Mouse (Mus musculus): Measurements from ENCODE around the gene Hormad2. TPM values are rescaled to one million over a fixed set of nuclear protein-coding genes. Genes with fewer than 3 reads are reported as not detected.

The Hormad2 gene
- polyA plus RNA-seq, 1 experiment from 2014 or later = 0.20 TPM

DNA sequence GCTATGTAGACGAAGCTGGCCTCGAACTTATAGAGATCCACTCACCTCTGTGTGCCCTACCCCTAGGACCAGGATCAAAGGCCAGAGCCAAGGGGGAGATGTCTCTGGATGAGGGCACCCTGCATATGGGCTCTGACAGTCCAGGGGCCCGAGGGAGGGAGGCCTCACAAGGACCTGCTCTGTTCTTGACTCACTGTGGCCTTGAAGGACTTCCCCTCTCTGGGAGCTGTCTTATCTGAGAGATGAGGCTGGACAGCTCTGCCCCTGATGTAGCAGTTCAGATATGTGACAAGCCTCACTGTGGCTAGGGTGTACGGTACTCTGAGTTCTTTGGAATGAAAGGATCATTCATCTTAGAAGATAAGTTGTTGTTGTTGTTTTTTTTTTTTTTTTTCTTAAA is 131.3 kb downstream of the Hormad2 start:
- Histone ChIP-seq H3K36me3 (ENCODE audit: control insufficient read depth, insufficient read depth, low read length) (no peaks in the 10 kb centered on the region), H3K27ac (ENCODE audit: low read length) (no peak overlapping the region), H3K27me3 (ENCODE audit: control insufficient read depth, insufficient read depth, low read length) (no peaks in the 10 kb centered on the region), H3K9me3 (ENCODE audit: control insufficient read depth, low read depth, low read length) (no peaks in the 10 kb centered on the region), H3K4me1 (ENCODE audit: control insufficient read depth, insufficient read depth, low read length) (peaks cover 7% of the 10 kb centered on the region), H3K4me3 (ENCODE audit: low read depth, low read length) (no peak overlapping the region), H3K4me2 (replicated peaks; ENCODE audit: low read depth, low read length) (no peak overlapping the region), H3K9ac (replicated peaks; ENCODE audit: low read depth, low read length) (no peak overlapping the region)
- WGBS = 80% methylated on average over 4 of the region's 4 CpGs
- ATAC-seq (ENCODE audit: insufficient number of reproducible peaks, insufficient read depth, low FRiP score, low read depth) = no peak

DNA sequence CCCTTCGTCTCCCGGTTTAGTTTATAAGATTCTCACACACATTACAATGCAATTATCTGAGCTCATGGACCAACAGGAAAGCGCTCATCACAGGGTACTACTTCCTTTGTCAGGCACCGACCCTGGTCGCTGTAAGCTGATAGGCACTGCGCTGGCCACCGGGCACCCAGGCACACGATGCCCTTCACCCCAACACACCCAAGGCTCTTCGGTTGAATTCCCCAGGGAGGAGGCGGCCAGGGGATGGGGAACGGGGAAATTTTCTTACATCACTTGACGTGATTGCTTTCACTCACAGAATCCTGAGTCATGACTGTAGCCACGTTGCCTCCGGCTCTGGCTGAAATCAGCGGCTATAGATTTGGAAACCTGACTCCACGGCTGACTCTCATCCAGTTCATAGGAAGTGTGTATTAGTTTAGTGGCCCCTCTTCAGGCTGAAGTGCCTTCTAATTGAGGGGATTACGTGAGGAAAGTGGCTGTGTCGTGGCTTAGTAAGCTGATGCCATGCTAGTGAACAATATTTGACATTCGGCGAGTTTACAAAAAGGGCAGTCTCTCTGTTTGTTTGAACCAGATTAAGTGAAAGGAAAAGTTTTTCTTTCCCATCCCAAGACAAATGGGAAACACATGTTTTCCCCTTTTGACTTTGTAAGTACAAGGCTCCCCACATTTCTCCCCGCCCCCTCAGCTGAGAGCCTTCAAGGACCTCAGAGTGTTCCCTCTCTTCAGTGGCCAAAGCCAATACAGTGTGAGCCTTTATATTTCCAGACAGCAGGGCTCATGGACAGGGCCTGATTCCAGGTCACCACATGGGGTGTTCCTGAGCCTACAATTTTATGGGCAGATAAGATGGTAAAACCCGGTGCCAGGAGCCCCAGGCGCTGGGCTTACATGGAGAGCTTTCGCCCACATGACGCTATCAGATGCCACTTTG is 132.1 kb downstream of the Hormad2 start:
- H3K36me3 ChIP-seq (ENCODE audit: control insufficient read depth, insufficient read depth, low read length) = no peaks in the 10 kb centered on the region
- H3K4me1 ChIP-seq (ENCODE audit: control insufficient read depth, insufficient read depth, low read length) = peaks cover 7% of the 10 kb centered on the region
- H3K27me3 ChIP-seq (ENCODE audit: control insufficient read depth, insufficient read depth, low read length) = no peaks in the 10 kb centered on the region
- no peak overlapping the region for H3K4me2 ChIP-seq (replicated peaks; ENCODE audit: low read depth, low read length)
- 32% methylated on average over 25 of the region's 25 CpGs for WGBS
- peak overlapping the region; percentile 62 for H3K27ac ChIP-seq (ENCODE audit: low read length)
- no peaks in the 10 kb centered on the region for H3K9me3 ChIP-seq (ENCODE audit: control insufficient read depth, low read depth, low read length)
- no peak for ATAC-seq (ENCODE audit: insufficient number of reproducible peaks, insufficient read depth, low FRiP score, low read depth)
- no peak overlapping the region for H3K4me3 ChIP-seq (ENCODE audit: low read depth, low read length)
- no peak overlapping the region for H3K9ac ChIP-seq (replicated peaks; ENCODE audit: low read depth, low read length)

DNA sequence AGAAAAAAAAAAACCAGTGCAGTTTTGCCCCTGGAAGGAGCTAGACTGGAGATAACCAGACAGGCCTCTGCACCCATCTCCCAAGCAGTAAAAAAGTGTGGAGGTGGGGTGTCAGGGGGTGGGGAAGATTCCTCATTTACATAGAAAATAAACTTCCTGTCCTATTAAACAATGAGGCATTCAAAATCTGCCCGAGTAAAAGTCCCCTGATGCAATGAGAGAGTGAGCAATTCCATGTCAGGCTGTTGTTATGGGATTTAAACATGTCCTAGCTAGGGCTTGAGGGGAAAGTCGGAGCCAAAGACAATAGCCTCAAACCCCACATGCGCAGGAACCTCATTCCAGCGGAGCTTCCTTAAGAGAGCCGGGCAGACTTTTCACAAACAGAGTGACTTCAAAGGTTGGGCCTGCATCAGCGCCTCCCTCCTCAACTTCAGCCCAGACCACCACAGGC is 132.8 kb downstream of the Hormad2 start:
- Histone ChIP-seq H3K27ac (ENCODE audit: low read length) (peak overlapping the region; percentile 62), H3K4me1 (ENCODE audit: control insufficient read depth, insufficient read depth, low read length) (peaks cover 8% of the 10 kb centered on the region), H3K9ac (replicated peaks; ENCODE audit: low read depth, low read length) (no peak overlapping the region), H3K36me3 (ENCODE audit: control insufficient read depth, insufficient read depth, low read length) (no peaks in the 10 kb centered on the region), H3K27me3 (ENCODE audit: control insufficient read depth, insufficient read depth, low read length) (no peaks in the 10 kb centered on the region), H3K4me3 (ENCODE audit: low read depth, low read length) (no peak overlapping the region), H3K9me3 (ENCODE audit: control insufficient read depth, low read depth, low read length) (no peaks in the 10 kb centered on the region), H3K4me2 (replicated peaks; ENCODE audit: low read depth, low read length) (no peak overlapping the region)
- ATAC-seq (ENCODE audit: insufficient number of reproducible peaks, insufficient read depth, low FRiP score, low read depth) = no peak
- 14% methylated on average over 6 of the region's 6 CpGs for WGBS

DNA sequence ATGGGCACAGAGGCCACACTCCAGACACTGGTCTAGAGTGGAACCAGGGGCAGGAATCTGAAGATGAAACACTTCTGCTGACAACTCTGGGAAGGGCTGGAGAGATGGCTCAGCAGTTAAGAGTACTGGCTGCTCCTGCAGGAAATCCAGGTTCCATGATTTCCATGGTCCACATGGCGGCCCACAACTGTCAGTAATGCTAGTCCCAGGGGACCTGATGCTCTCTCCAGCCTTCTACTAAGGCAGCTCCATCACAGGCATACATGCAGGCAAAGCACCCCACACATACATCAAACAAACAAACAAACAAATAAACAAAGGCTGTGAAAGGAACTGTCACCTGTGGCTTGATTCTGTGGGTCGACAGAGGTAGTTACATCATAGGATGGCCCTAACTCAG is 134.8 kb downstream of the Hormad2 start:
- H3K4me1 ChIP-seq (ENCODE audit: control insufficient read depth, insufficient read depth, low read length) = peaks cover 11% of the 10 kb centered on the region
- 54% methylated on average over 2 of the region's 2 CpGs for WGBS
- no peak overlapping the region for H3K4me2 ChIP-seq (replicated peaks; ENCODE audit: low read depth, low read length)
- no peak for ATAC-seq (ENCODE audit: insufficient number of reproducible peaks, insufficient read depth, low FRiP score, low read depth)
- no peaks in the 10 kb centered on the region for H3K27me3 ChIP-seq (ENCODE audit: control insufficient read depth, insufficient read depth, low read length)
- H3K4me3 ChIP-seq (ENCODE audit: low read depth, low read length) = no peak overlapping the region
- H3K9me3 ChIP-seq (ENCODE audit: control insufficient read depth, low read depth, low read length) = no peaks in the 10 kb centered on the region
- H3K27ac ChIP-seq (ENCODE audit: low read length) = no peak overlapping the region
- no peak overlapping the region for H3K9ac ChIP-seq (replicated peaks; ENCODE audit: low read depth, low read length)
- no peaks in the 10 kb centered on the region for H3K36me3 ChIP-seq (ENCODE audit: control insufficient read depth, insufficient read depth, low read length)

DNA sequence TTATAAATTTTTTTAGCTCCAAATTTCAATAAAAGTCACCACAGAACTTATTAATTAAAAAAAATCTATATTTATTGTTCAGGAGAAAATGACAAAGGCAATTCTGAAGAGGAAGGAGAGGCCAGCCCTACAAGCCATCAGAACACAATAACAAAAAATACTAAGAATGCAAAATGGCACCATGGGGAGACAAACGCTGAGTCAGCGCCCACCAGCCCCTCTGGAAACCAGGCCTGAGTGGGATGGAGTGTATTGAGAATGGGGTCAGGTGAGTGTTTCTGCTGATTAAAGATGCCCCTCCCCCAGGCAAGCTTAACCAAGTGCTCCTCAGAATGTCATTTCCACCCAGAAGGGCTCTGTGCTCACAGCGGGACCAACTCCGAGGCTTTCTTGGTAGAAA is 135.8 kb downstream of the Hormad2 start:
- Histone ChIP-seq H3K36me3 (ENCODE audit: control insufficient read depth, insufficient read depth, low read length) (no peaks in the 10 kb centered on the region), H3K27ac (ENCODE audit: low read length) (no peak overlapping the region), H3K9me3 (ENCODE audit: control insufficient read depth, low read depth, low read length) (no peaks in the 10 kb centered on the region), H3K4me1 (ENCODE audit: control insufficient read depth, insufficient read depth, low read length) (peaks cover 11% of the 10 kb centered on the region), H3K4me3 (ENCODE audit: low read depth, low read length) (no peak overlapping the region), H3K4me2 (replicated peaks; ENCODE audit: low read depth, low read length) (no peak overlapping the region), H3K27me3 (ENCODE audit: control insufficient read depth, insufficient read depth, low read length) (no peaks in the 10 kb centered on the region), H3K9ac (replicated peaks; ENCODE audit: low read depth, low read length) (no peak overlapping the region)
- WGBS = 95% methylated on average over 4 of the region's 4 CpGs
- no peak for ATAC-seq (ENCODE audit: insufficient number of reproducible peaks, insufficient read depth, low FRiP score, low read depth)

DNA sequence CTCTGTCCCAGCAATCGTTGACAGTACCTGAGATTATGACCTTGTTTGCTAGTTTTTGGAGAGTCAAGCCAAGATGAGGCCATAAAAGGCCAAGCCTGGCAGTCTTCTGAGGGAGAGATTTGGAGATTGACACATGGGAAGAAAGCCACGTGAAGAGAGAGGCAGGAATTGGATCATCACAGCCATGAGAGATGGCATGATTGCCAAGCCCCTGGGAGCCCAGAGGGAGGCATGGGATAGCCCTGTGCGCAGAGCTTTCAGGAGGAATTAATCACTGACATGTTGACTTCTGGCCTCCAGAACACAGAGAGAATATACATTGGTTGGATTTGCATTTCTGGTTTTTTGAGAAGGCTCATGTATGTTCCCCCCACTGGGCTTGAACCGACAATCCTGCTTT is 136.7 kb downstream of the Hormad2 start:
- no peak overlapping the region for H3K27ac ChIP-seq (ENCODE audit: low read length)
- H3K4me1 ChIP-seq (ENCODE audit: control insufficient read depth, insufficient read depth, low read length) = peaks cover 11% of the 10 kb centered on the region
- H3K4me3 ChIP-seq (ENCODE audit: low read depth, low read length) = no peak overlapping the region
- no peak for ATAC-seq (ENCODE audit: insufficient number of reproducible peaks, insufficient read depth, low FRiP score, low read depth)
- WGBS = 79% methylated on average over 4 of the region's 4 CpGs
- H3K36me3 ChIP-seq (ENCODE audit: control insufficient read depth, insufficient read depth, low read length) = no peaks in the 10 kb centered on the region
- H3K27me3 ChIP-seq (ENCODE audit: control insufficient read depth, insufficient read depth, low read length) = no peaks in the 10 kb centered on the region
- H3K4me2 ChIP-seq (replicated peaks; ENCODE audit: low read depth, low read length) = no peak overlapping the region
- H3K9me3 ChIP-seq (ENCODE audit: control insufficient read depth, low read depth, low read length) = no peaks in the 10 kb centered on the region
- H3K9ac ChIP-seq (replicated peaks; ENCODE audit: low read depth, low read length) = no peak overlapping the region

DNA sequence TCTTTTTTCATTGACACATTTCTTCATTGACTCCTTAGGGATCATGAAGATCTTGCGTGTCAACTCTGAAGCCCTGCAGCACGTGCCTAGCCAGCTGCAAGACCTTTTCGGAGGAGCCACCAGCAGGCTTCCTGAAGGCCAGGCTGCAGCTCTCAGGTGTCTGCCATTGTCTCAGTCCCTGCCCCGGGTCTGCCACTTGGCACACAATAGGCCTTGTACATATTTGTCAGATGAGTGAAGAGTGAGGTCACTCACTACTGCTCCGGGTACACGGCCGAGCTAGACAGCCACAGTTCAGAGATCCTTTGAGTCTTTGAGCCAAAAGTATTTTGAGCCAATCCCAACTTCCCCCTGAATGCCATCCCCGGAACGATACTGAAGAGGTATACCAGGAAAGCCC is 137.9 kb downstream of the Hormad2 start:
- no peaks in the 10 kb centered on the region for H3K36me3 ChIP-seq (ENCODE audit: control insufficient read depth, insufficient read depth, low read length)
- H3K27ac ChIP-seq (ENCODE audit: low read length) = no peak overlapping the region; the same call in 1 of the 2 replicates
- ATAC-seq (ENCODE audit: insufficient number of reproducible peaks, insufficient read depth, low FRiP score, low read depth) = no peak
- no peak overlapping the region for H3K4me3 ChIP-seq (ENCODE audit: low read depth, low read length)
- H3K9ac ChIP-seq (replicated peaks; ENCODE audit: low read depth, low read length) = no peak overlapping the region
- peaks cover 3% of the 10 kb centered on the region; the same call in 1 of the 2 replicates for H3K4me1 ChIP-seq (ENCODE audit: control insufficient read depth, insufficient read depth, low read length)
- no peaks in the 10 kb centered on the region for H3K27me3 ChIP-seq (ENCODE audit: control insufficient read depth, insufficient read depth, low read length)
- 57% methylated on average over 9 of the region's 9 CpGs for WGBS
- H3K4me2 ChIP-seq (replicated peaks; ENCODE audit: low read depth, low read length) = no peak overlapping the region
- H3K9me3 ChIP-seq (ENCODE audit: control insufficient read depth, low read depth, low read length) = no peaks in the 10 kb centered on the region

DNA sequence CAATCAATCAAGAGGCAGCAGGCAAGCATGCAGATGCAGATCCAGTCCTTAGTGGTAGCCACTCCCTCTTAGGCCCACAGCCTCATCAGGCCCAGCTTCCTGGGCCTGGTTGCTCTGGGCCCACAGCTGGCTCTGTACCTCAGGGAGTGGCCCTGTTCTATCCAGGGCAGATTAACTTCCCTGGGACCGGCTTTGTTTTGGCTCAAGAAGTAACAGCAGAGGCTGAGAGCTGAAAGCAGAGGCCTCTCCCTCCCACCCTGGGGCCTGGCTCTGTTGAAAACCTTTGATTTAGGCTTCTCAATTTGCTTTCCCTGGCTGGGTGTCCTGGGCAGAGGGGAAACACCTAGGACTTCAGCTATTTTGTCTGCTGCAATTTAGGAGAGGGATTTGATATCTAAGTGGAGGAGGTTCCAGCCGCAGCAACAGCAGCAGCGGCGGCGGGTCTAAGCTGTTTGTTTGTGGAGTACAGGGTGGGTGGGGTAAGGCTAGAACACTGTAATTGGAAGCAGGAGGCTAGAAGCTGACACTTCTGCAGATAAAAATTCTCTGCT is 138.5 kb downstream of the Hormad2 start:
- Histone ChIP-seq H3K4me3 (ENCODE audit: low read depth, low read length) (no peak overlapping the region), H3K27ac (ENCODE audit: low read length) (peak overlapping the region; percentile 7; the same call in 1 of the 2 replicates), H3K4me1 (ENCODE audit: control insufficient read depth, insufficient read depth, low read length) (peaks cover 3% of the 10 kb centered on the region; the same call in 1 of the 2 replicates), H3K9ac (replicated peaks; ENCODE audit: low read depth, low read length) (no peak overlapping the region), H3K9me3 (ENCODE audit: control insufficient read depth, low read depth, low read length) (no peaks in the 10 kb centered on the region), H3K27me3 (ENCODE audit: control insufficient read depth, insufficient read depth, low read length) (no peaks in the 10 kb centered on the region), H3K4me2 (replicated peaks; ENCODE audit: low read depth, low read length) (no peak overlapping the region), H3K36me3 (ENCODE audit: control insufficient read depth, insufficient read depth, low read length) (no peaks in the 10 kb centered on the region)
- 24% methylated on average over 5 of the region's 5 CpGs for WGBS
- ATAC-seq (ENCODE audit: insufficient number of reproducible peaks, insufficient read depth, low FRiP score, low read depth) = peak; percentile 33; the same call in 1 of the 2 replicates
